In the genomic region with DNA sequence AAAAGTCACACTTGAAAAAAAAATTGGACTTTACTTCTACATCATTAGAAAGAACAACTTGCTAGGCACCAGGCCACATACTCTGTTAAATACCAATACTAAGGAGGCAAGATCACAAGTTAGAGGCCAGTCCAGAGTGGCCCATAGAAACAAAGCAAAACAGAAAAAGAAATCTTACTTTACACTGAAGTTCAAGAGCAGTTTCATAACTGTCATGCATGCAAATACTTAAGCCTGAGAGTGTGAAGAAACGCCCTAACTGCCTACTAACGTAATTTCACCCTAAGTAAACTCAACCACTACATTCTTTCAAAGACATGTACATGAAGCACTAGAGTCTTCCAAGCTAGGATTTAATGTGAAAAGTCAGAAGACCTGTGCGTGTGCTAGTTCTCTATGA, we compare ENCODE assay signal across 24 mouse cellular contexts. TPM values are rescaled to one million over a fixed set of nuclear protein-coding genes. Genes with fewer than 3 reads are reported as not detected.
DNase-seq lines count a peak whose midpoint lies in the region; ATAC-seq and TF ChIP-seq lines count a peak whose summit lies in the region.
"Had no signal": no experiment of that assay in that cellular context is flagged by ENCODE, and none has a peak within 500 bp of the region (broad histone marks: within the 10 kb centered on the region; RNA-seq: fewer than 3 reads in every experiment).

No protein-coding gene starts in this region.

- H3K9me3 ChIP-seq in lung, postnatal 0 days (ENCODE audit: low read length), result no peaks in the 10 kb centered on the region
- H3K9me3 ChIP-seq: embryonic facial prominence, embryonic 13.5 days; embryonic facial prominence, embryonic 15.5 days; forebrain, embryonic 10.5 days; forebrain, embryonic 12.5 days had no signal

- H3K36me3 ChIP-seq in lung, postnatal 0 days (ENCODE audit: insufficient read depth, low read length), result no peaks in the 10 kb centered on the region; the same call in 1 of the 2 replicates

- H3K9ac ChIP-seq in lung, postnatal 0 days (replicated peaks; ENCODE audit: low read depth), result no peak overlapping the region
- H3K9ac ChIP-seq: embryonic facial prominence, embryonic 13.5 days; embryonic facial prominence, embryonic 15.5 days; forebrain, embryonic 12.5 days had no signal

- H3K4me1 ChIP-seq in lung, postnatal 0 days (ENCODE audit: insufficient read depth, low read depth, low read length), result no peaks in the 10 kb centered on the region
- H3K4me1 ChIP-seq in lung, adult 2 months (ENCODE audit: control insufficient read depth, insufficient read depth, low read length), result peaks cover 4% of the 10 kb centered on the region
- H3K4me1 ChIP-seq: embryonic facial prominence, embryonic 13.5 days; embryonic facial prominence, embryonic 15.5 days; forebrain, embryonic 10.5 days had no signal

- peak; percentile 83 for DNase-seq in lung, postnatal 0 days (ENCODE audit: low spot score)
- DNase-seq in lung, postnatal 10 days, result no peak
- DNase-seq in lung, postnatal 36 days, result peak; percentile 51
- DNase-seq in lung, adult 2 months, result no peak
- DNase-seq in liver, result no peak
- DNase-seq: adrenal gland, adult 2 months; adrenal gland, postnatal 10 days; adrenal gland, postnatal 25 days; B cell, adult 2 months; cerebellum, adult 11 months; cerebellum, adult 18-20 months; cerebellum, adult 8-10 months; cerebellum, adult 9-11 months; cerebellum, postnatal 14 days; cerebellum, postnatal 36 days; embryo, embryonic 11 days had no signal

- no peak for TF ChIP-seq POLR2A in lung, adult 2 months (IDR thresholded peaks at IDR 0.05; ENCODE audit: borderline replicate concordance, extremely low read depth, low read depth, low read length)

- H3K4me2 ChIP-seq in lung, postnatal 0 days (replicated peaks; ENCODE audit: low read depth, low read length), result no peak overlapping the region
- H3K4me2 ChIP-seq: embryonic facial prominence, embryonic 13.5 days; embryonic facial prominence, embryonic 15.5 days; forebrain, embryonic 12.5 days had no signal

- ATAC-seq in lung, postnatal 0 days, result peak; percentile 89
- ATAC-seq: CD4-positive, CD25-positive, alpha-beta regulatory T cell, adult 4 months; forebrain, embryonic 14.5 days; forebrain, embryonic 16.5 days had no signal

- no peak overlapping the region for H3K4me3 ChIP-seq in lung, postnatal 0 days (ENCODE audit: low read depth, low read length)
- H3K4me3 ChIP-seq in lung, adult 2 months (replicated peaks; ENCODE audit: extremely low read depth, low read depth, low read length), result no peak overlapping the region
- H3K4me3 ChIP-seq: embryonic facial prominence, embryonic 13.5 days; embryonic facial prominence, embryonic 15.5 days; erythroblast, embryonic 14.5 days; forebrain, embryonic 10.5 days; forebrain, embryonic 12.5 days had no signal

- TF ChIP-seq EP300 in lung, postnatal 0 days (IDR thresholded peaks at IDR 0.05), result peak; percentile 50; the same call in 1 of the 2 replicates

- TF ChIP-seq CTCF in lung, postnatal 0 days (IDR thresholded peaks at IDR 0.05), result no peak
- no peak for TF ChIP-seq CTCF in lung, adult 2 months (IDR thresholded peaks at IDR 0.05; ENCODE audit: insufficient read depth, low read length)

- WGBS in lung, postnatal 0 days, result 70% methylated on average over 3 of the region's 3 CpGs
- 74% methylated on average over 3 of the region's 3 CpGs for WGBS in lung, adult 2 months

- no peaks in the 10 kb centered on the region for H3K27me3 ChIP-seq in lung, postnatal 0 days (replicated peaks; ENCODE audit: insufficient read depth, low read length)
- H3K27me3 ChIP-seq: embryonic facial prominence, embryonic 13.5 days; embryonic facial prominence, embryonic 15.5 days; forebrain, embryonic 12.5 days had no signal

- H3K27ac ChIP-seq in lung, postnatal 0 days (ENCODE audit: low read length), result 0 out of 2 replicates have a peak overlapping the region, but pooled peaks have one; percentile 59
- H3K27ac ChIP-seq: embryonic facial prominence, embryonic 13.5 days; embryonic facial prominence, embryonic 15.5 days; forebrain, embryonic 10.5 days; forebrain, embryonic 12.5 days had no signal

RNA-seq across cellular contexts. Expression of gene Btf3l4, which starts 7.7 kb away (rescaled TPM):
- polyA plus RNA-seq in lung, postnatal 0 days (2015; fragmentation: Nextera tagmentation; extraction: Ambion mirVana), result 106 and 111 TPM in 2 replicates
- 10.1 and 12.8 TPM in 2 replicates for polyA plus RNA-seq in lung, adult 2 months (2012; rRNA removed)

RNA-seq across cellular contexts. Expression of gene Txndc12, which starts 8.7 kb away (rescaled TPM):
- polyA plus RNA-seq in lung, postnatal 0 days (2015; fragmentation: Nextera tagmentation; extraction: Ambion mirVana), result 93.1 and 97.5 TPM in 2 replicates
- 15.0 and 22.2 TPM in 2 replicates for polyA plus RNA-seq in lung, adult 2 months (2012; rRNA removed)

RNA-seq across cellular contexts. Expression of gene Kti12, which starts 21.9 kb away (rescaled TPM):
- polyA plus RNA-seq in lung, postnatal 0 days (2015; fragmentation: Nextera tagmentation; extraction: Ambion mirVana), result 26.6 and 27.8 TPM in 2 replicates
- polyA plus RNA-seq in lung, adult 2 months (2012; rRNA removed), result 26.0 and 35.2 TPM in 2 replicates

RNA-seq across cellular contexts. Expression of gene A730015C16Rik, which starts 22.7 kb away (rescaled TPM):
- polyA plus RNA-seq in lung, postnatal 0 days (2015; fragmentation: Nextera tagmentation; extraction: Ambion mirVana), result 1.7 and 1.9 TPM in 2 replicates
- polyA plus RNA-seq in lung, adult 2 months (2012; rRNA removed), result 0.21 and 0.49 TPM in 2 replicates
- polyA plus RNA-seq: adrenal gland, adult 2 months; CD4-positive, CD25-positive, alpha-beta regulatory T cell, adult 4 months; erythroblast, embryonic 14.5 days had no signal

RNA-seq across cellular contexts. Expression of gene Zfyve9, which starts 45.1 kb away (rescaled TPM):
- polyA plus RNA-seq in lung, postnatal 0 days (2015; fragmentation: Nextera tagmentation; extraction: Ambion mirVana), result 4.0 and 4.7 TPM in 2 replicates
- 4.8 and 7.0 TPM in 2 replicates for polyA plus RNA-seq in lung, adult 2 months (2012; rRNA removed)
- polyA plus RNA-seq: erythroblast, embryonic 14.5 days had no signal

Comparison
In these comparisons a context has a peak if more than half of its experiments do, and no peak if none do; other contexts are left out.
1. DNase-seq: peak in lung, postnatal 0 days (single experiment) and lung, postnatal 36 days (single experiment); none in lung, postnatal 10 days (single experiment), lung, adult 2 months (single experiment) and liver (single experiment).